Mouse (Mus musculus) cerebellum, postnatal 36 days (tissue): ENCODE measurements around the gene Ppp2r2c.
"Not testable (repeated sequence)": the region's sequence is repeated elsewhere in the genome, so short reads cannot be mapped to it uniquely, and the experiment has no call there.

ENCODE experiments used
- DNase-seq, 2 experiments: peaks; one replicate each; pipeline ENCODE4 v3.0.0; 2021 to 2022; ENCODE audit warnings: mixed read lengths in 2 of 2

The Ppp2r2c gene

DNA sequence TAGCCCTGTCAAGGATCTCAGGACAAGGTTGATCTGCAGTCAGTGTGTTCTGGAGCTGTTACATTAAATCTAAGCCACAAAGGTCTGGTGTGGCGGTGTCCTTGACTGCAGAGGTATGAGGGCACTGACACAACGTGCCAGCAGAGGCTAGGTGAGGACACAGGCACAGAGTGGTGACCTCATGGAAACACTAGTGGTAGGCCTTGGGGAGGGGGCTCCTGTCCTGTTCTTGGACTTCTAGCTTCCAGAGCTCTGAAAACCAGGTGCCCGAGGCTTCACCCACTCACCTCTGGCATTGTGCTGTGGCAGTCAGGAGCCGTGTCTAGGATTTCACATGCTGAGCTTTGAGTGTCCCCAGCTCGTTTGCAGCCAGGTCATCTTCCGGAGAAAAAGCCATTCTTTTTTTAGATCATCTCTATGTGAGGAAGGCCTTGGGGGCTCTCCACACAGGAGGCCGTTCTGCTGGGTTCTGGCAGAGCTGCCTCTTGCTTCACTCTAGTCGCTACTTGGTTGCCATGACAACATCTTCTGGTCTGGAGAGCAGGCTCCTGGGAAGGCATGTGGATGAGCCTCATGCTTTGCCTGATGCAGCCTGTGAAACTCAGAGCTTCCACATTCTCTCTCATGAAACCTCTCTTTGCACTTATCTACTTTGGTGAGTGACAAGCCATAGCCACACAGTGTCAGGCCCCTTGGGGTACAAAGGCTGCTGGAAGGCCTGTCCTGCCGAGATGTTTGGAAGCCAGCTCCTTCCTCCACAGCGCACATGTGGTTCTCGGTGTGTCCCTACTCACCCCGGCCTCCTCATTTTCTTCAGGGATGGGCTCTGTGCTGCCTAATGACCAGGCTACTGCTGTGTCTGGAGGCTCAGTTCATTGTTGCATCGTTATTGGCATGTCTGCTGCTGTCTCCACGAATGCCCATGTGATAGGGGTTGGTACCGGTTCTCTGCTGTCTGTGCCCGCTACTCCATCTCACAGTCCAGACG, 67.5 kb downstream of the Ppp2r2c start:
- peak in 1 of 2 experiments; percentile 50 for DNase-seq

DNA sequence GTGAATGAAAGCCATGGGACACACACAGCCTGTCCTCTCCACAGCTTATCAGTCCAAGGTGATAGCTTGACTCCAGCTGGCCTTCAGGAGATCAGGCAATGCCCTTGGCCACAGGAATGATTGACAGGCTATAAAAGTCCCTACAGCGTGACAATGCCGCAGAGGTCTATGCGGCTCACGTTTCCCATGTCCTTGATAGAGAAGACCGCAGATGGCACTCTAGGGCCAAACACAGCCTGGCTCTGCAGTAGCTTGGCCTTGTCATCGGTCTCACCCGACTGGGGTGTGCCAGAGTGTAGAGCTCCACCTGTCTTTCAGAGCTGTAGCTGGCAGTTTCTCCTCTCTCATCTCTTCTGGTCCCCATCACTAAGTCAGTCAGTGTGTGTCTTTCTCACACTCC, 68.2 kb downstream of the Ppp2r2c start:
- peak; percentile 71 to 74 for DNase-seq

DNA sequence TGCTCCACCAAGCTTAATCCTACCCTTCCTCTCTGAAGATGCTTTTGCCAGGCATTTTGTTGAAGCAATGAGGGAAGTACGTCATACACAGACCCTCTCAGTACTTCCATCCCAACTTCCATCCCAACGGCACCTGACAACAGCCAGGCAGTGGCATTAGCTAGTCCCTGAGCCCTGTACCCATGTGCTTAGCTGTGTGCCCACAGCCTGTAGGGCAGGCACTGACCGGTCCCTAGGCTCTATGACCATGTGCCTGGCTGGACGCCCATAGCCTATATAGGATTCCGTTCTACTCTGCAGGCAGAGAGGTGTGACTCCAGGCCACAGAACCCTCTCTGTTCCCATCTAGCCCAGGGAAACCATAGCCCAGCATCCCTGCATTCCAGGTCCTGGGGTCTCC, 69.7 kb downstream of the Ppp2r2c start:
- no peak for DNase-seq

DNA sequence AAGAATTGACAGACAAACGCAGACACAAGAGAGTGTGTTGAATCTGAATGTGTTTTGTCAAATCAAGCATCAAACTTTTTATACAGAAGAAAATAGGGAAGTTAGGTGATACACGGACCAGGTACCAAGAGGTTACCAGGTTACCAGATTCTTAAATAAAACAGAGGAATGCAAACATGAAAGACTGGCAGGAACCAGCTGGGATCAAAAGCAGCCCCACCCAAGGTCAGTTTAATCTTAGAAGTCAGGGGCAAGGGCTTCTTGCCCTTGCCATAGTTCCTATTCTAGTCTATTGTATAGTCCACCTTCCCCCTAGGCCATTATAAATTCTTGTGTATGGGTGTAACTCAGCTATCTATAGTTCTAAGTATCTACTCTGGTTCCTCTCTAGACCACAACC, 70.7 kb downstream of the Ppp2r2c start:
- DNase-seq = not testable (repeated sequence)

DNA sequence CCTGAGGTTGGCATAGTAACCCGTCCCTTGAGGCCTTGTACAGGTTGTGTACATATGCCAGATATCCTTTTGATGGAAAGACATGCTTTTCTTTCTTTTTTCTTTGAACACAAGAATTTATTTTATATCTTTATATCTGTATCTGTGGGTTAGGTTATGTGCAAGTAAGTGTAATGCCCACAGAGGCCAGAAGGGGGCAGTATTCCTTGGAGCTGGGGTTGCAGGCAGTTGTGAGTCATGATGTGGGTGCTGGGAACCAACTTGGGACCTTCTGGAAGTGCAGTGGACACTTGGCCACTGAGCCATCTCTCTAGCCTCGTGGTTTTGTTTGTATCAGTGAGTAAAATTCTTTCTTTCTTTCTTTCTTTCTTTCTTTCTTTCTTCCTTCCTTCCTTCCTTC, 74.1 kb downstream of the Ppp2r2c start:
- no peak for DNase-seq

DNA sequence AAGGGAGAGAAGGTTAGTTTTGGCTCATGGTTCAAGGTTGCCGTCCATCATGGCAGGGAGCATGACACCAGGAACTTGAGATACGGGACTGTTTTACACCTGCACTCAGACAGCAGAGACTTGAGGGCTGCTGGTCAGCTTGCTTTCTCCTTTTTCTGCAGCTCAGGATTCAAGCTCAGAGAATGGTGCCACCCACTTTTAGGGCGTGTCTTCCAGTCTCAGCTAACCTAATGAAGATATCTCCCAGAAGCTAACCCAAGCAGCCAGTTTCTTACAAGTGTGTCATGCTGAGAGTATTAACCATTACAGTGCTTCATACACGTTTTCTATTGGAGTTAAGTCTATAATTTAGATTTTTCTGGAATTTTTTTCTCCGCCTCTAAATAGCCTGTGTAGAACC, 76.2 kb downstream of the Ppp2r2c start:
- DNase-seq = no peak

DNA sequence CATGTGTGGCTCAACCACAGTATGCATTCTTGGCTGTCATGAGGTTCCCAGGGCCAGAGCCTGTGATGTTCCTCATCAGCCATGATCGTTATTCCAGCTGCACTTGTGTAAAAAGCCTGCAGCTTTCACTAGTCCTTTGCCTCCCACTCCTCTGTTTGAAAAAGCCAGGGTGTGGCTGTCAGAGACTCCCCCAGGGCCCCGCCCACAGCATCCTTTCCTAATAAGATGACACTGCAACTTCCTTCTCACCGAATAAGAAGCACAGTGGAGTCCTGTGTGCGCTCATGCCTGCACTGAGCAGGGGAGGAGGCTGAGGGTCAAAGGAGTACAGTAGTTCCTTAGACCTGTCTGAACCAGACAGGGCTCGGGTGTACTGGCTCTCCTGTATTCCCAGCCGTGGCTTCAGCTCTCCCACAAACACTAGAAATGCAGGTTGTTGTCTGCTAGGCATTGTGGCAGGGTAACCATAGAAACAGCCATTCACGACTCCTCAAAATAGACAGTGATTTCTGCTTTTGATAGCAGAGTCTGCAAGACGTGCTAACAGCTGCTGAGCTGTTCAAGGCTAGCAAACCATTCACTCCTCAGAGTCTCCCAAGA, 76.9 kb downstream of the Ppp2r2c start:
- no peak for DNase-seq

DNA sequence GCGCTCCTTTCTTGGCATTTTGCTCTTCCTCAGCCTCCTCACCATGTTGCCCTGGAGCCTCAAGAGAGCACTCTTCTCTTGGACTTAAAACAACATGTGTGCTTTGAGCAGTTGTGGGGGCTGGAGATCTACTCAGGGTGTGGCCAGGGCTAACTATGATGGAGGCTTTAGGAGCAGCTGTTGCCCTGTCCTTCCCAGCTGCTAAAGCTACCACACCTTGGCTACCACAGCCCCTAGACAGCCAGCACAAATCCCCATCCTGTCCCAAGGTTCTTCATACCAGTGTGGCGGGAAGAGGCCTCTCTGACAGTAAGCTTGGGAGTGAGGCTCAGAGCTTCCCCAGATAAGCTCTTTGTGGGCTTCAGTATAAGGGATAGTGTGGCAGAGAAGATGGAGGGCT, 77.4 kb downstream of the Ppp2r2c start:
- DNase-seq = no peak

DNA sequence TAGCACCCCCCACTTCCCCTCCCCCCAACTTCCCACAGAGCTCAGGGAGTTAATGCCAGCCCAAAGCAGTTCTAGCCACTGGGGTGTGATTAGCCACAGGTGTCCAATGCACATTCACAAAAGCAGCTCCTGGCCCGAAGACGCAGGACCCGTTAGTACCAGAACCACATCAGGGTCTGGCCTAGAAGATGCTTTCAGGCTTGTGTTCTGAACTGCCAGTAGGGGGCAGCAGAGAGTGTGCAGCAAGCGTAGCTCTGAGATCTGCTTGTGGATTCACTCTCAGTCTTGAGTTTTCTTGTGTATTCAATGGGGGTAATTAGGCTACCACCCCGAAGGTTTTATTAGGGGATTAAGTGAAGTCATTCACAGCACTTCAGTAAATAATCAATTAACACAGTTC, 78.1 kb downstream of the Ppp2r2c start:
- peak; percentile 71 for DNase-seq

DNA sequence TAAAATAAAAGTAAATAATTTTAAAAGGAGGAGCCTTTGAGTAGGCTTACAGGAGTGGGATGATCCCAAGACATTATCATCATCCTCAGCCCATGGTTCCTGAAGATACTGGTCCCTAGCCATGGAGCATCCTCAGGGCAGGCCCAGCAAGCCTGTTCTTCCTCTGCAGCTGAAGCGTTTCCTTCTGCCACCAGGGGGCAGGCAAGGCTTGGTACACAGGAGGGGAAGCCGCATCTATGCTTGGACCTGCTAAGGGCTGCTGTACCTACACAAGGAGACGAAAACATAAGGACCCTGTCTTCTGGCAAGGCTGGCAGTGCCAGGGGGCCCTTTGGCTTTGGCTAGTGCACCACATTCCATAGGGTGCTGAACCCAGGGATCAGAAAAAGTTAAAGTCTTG, 80.5 kb downstream of the Ppp2r2c start:
- peak; percentile 83 to 84 for DNase-seq

DNA sequence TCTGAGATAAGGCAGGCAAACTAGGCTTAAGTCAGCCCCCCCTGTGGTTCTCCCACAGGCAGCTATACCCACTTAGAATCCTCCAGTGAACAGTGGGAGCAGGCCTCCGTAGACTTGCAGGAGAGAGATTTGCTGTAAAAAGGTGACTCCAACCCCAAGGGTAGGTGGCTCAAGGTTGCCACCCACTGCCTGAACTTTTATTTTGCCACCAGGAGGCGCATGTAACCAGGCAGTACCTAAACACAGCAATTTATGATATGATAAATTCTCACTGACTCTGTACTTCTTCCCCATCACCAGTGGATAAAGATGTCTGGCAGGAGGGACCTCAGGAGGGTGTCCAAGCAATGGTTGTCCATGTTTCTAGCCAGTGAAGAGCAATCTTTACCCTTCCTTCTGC, 82.6 kb downstream of the Ppp2r2c start:
- DNase-seq = no peak

DNA sequence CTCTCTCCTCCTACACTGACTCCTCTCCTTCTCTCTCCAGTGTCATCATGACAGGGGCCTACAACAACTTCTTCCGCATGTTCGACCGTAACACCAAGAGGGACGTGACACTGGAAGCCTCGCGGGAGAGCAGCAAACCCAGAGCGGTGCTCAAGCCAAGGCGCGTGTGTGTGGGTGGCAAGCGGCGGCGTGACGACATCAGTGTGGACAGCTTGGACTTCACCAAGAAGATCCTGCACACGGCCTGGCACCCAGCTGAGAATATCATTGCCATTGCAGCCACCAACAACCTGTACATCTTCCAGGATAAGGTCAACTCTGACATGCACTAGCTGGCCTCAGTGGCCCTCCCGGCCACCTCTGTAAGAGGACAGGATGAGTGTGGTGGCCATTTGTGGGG, 84.0 kb downstream of the Ppp2r2c start:
- DNase-seq = peak in 1 of 2 experiments; percentile 38

DNA sequence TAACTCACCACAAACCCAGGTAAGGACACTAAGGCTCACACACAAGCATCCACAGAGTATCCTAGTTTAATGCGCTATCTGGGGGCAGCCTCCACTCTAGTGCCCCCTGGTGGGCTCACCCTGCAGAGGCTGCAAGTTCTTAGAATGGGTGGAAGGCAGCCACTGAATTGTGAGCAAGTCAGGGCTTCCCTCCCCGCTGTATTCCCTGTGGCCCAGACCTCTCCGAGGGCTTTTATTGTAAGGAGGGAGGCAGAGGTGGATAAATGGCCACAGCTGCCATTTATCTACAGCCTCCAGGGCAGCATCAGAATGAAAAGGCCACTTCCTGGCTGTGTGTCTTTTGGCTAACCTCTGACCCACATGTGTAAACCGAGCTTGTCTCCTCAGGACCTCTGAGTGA, 87.1 kb downstream of the Ppp2r2c start:
- DNase-seq = peak; percentile 48 to 57

DNA sequence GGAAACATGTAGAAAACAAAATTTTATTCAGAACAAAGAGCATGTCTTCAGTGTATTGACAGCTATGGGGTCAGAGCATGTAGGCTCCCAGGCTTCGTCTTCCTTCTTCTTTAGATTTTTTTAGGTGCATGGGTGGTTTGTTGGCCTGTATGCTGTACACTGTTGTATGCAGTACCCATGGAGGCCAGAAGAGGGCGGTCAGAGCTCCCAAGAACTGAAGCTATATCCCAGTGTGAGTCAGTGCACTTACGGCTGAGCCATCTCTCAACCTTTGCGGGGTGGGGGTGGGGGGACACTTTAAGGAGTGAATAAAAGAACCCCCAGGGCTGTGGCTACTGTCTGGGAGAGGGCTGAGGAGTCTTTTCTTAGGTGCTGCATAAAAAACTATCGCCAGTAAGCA, 90.5 kb downstream of the Ppp2r2c start:
- peak; percentile 76 to 78 for DNase-seq

DNA sequence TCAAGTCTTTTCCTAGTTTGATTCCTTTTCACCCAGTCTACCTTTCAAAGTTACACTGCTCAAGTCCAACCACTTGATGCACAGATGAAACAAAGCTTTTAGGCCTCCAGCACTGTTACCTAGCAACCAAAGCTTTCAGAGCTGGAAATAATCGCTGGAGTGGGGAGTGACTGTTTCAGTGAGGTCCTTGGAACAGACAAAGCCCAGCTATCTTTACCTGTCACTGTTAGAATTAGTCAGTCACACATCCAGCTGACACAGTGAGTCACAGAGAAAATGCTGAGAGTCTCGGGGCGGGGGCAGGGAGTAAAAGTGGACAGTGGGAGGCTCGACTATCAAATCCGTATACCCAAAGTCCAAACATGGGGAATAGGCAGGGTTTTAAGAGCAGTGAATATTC, 92.2 kb downstream of the Ppp2r2c start:
- no peak for DNase-seq

DNA sequence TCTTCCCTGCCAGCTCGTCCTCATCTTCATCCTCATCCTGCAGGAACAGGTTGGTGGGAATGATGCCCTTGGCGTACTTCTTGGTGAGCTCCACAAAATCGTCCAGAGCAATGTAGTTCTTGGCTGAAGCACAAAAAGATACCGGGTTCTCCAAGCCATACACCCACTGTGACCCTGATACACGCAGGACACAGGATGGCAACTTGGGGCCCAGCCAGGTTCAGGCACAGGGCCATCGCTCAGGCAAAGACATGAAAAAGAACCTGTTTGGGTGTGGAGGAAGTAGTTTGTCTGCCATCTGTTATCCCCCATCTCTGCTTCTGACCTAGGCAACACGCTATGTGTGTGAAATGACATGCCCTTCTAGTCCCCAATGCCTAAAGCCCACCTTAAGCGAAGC, 103.3 kb downstream of the Ppp2r2c start:
- DNase-seq = peak; percentile 70 to 73

DNA sequence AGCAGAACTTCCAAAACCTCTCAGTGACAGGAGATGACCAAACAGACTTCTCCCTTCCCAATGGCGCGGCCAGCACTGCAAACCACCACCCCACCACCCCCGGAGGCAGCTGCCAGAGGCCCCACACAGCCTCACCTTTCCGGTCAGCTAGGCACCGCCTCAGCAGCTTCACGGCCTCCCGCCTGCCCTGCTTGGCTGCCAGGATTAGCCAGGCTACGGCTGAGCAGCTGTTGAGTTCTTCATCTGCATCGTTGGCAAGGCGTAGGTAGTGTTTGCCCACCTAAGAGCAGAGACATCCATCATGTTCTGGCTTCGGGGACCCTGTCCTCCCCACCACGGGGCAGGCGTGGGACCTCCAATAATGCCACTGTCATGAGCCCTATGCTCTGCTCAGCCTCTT, 107.0 kb downstream of the Ppp2r2c start:
- no peak for DNase-seq

DNA sequence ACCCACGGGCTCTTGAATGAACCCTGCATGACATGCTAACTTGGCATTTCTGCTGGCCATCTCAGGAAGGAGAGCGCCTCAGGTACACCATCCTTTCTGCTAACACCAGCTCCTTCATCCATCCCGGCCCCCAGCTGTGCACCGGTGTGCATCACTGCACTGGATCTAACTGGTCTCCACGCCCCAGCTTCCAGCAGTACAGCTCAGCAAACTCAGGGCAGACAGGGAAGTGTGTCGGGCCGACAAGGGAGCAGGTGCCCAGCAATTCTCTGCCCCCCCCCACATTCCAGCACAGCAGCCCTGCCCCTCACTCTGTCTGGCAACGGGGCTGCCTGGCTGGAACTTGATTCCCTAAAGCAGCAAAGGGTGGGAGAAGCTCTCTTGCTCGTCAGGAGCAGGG, 109.5 kb downstream of the Ppp2r2c start:
- no peak for DNase-seq

DNA sequence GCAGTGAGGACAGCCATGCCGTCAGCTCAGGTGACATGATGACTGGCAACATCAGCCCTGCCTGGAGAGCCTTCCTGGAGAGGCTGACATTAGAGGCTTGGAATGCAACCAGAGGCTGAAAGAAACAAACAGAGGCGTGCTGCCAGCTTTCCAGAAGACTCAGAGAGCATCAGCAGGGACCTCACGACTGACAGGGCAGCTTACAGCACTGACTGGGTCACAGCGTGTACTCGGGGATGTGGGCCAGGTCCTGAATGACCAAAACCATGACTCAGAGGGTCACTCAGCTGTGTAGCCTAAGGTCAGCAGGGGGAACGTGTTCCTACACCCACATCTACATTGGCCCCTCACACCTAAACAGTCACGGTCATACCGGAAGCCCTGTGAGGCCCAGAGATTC, 110.7 kb downstream of the Ppp2r2c start:
- no peak for DNase-seq

DNA sequence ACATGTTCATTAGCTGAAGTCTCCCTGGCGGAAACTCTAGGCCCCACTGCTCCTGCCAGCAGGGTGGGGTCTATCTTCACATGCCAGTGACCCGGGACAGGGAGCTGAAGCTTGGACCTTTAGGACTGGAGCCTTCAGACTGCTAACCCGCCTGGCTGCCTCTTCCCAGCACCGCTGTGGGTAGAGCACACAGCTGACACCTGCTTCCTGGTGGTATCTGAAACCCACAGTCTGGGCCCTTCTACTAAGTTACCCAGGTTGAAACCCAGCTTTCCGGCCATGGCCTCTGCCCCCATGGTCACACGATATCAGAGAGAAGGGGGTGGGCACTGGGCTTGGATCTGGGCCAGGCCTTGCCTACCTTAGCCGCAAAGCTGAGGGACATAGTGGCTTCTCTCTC, 111.3 kb downstream of the Ppp2r2c start:
- no peak for DNase-seq

DNA sequence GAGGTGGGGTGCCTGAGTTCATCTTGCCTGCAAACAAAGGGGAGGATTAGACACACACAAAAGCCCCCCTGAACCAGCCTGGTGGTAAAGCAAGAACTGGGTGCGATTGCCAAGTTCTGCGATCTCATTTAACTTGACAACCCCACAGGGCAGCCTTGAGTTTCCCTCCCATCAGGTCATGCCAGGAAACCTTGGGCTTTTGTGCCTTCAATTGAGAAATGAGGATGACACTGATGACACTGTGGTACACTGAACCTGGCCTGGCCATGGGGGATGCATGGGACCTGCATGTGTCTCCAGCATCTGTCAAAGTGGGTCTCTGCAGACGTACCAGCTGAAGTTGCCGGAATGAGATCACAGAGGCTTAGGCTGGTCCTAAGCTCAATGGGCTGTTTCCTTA, 114.0 kb downstream of the Ppp2r2c start:
- no peak for DNase-seq

DNA sequence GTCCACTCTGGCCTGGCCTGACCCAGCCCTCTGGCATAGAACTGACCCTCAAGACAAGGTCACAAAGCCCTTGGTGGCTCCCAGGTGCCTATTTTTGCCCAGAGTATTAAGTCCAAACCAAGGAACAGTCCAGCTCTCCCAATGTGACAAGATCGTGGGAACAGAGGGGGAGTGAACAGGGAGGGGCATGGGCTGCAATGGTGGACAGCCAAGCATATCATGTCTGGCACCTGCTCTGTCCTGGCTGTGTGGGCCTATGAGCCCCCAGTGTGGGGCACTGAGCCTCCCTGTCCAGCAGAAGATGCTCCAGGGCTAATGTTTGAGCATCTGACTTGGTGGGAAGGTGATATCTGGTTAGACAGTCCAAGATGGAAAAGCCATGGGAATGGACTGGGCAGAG, 118.3 kb downstream of the Ppp2r2c start:
- DNase-seq = no peak

DNA sequence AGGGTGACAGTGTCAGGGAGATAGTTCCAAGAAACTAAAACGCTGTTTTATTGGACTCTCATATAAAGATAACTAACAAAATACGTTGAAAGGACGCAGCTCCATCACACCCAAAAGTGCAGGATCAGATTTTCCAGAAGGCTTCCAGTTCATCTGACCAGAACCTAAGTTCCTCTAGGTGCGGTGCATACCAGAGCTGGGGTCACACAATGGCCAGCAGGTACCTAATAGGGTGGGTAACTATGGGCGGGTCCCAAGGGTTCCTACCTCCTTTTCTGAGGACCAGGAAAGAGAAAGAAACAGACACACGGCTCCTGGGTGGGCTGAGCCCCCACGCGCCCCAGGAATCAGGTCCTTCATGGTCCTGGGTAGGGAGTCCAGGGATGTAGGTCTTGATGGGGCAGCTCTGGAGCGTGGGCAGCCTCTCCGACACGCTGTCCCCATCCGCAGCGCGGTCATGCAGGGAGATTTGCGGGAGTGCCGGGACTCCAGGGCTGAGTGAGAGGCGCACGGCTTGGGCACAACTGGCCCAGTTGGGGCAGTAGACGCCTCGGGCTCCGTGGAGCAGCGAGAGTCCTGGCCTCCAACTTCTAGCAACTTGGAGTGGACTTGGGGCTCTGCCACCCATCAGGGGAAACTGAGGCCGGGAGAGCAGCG, 119.9 kb downstream of the Ppp2r2c start:
- DNase-seq = no peak
